Mouse (Mus musculus): ENCODE data around the gene Gm11549.

DNA sequence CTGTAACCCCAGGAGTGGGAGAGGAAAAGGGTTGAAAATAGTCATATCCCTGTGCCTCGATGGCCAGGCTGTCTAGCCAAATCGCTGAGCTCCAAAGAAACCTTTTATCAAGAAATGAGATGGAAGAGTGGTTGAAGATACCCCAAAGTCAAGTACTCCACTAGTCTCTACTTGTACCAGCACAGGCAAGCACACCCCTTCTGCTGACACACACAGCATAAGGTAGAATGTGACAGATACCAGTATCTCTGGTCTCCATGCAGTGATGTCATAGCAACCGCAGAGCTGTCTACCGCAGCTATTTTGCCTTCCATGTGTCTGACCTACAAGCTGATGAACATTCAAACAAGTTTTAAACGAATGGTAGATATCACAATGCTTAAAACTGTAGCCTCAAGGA lies 48.2 kb upstream of the Gm11549 start:
- TF ChIP-seq POLR2A (IDR thresholded peaks at IDR 0.05; ENCODE audit: borderline replicate concordance, extremely low read depth, low read depth, low read length) (no peak), CTCF (IDR thresholded peaks at IDR 0.05; ENCODE audit: insufficient read depth, low read length) (no peak)
